Mouse (Mus musculus) frontal cortex, postnatal 14 days (tissue): ENCODE results near the gene B3gnt7.
"Not testable (repeated sequence)": the region's sequence is repeated elsewhere in the genome, so short reads cannot be mapped to it uniquely, and the experiment has no call there.

ENCODE experiments used
- DNase-seq, 2 experiments: peaks; one replicate each; pipeline ENCODE4 v3.0.0; 2022; ENCODE audit warnings: low spot score in 2 of 2

The B3gnt7 gene

DNA sequence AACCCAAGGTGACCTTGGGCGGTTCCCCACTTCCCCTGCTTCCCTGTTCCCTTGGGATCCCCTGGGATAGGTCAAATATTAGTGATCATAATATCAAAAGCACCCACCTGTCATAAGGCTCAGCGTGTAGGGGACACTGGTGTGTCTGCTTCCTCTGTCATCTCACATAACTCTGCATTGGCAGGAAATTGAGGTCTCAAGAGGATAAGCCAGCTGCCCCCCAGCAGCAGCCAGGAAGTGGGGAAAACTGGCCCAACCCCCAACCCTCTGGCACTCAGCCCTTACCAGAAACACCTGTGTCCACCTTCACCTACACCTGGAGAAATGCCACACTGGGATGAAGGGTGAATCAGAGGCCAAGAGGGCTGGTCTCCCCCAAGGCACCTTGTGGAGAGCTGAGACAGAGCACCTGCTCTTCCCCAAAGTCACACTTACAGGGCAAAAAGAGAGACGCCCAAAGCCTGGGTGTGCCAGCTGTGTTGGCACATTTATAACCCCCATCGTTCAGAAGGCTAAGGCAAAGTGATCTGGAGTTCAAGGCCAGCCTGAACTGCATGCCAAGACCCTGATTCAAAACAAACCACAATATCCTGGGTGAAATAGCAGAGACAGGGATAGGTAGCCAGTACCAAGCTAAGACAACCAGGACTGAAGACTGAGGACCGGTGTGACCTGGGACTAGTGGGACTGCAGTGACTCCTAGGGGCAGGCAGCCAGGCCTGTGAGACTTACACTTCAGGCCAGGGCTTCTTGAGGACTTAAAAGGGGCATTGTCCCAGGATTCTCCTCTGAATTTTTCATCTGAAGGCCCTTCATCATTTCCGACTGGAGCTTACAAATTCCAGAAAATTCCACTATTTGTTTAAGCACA, 1.2 kb upstream of the B3gnt7 start:
- no peak for DNase-seq

DNA sequence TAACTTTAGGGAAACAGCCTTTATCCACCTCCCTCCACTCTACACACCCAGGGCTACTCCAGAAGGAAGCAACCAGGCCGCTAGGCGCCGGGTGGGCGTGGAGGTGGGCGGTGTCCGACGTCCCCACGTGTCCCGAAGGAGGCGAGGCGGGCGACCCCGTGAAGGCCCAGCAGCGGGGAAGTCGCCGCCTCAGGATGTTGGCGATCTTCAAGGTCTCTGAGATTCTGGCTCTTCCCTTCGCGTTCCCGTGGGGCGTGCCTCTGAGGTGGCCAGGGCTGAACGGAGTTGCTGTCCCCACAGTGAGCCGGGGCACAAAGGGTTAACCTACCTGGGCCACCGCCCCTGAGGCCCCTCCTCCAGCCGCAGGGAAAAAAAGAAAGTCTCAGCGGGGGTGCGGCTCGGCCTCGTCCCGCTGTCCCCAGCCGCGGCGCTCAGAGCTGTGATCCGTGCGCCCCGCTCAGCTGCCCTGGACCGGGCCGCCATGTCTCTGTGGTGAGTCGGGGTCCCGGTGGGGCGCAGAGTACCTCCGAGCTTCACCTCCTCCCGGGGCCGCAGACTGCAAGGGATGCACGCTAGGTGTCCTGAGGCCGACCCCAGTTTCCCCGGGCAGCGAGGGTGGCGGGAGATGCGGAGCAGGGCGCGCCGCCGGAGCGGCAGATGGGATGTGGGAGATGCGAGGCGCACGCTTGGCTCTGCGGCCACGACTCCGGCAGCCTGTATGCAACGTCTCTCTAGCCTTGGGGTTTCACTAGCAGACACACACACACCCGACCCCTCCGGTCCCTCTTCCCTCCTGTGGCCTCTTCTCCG, 636 bp downstream of the B3gnt7 start:
- DNase-seq, result peak in 1 of 2 experiments; percentile 46

DNA sequence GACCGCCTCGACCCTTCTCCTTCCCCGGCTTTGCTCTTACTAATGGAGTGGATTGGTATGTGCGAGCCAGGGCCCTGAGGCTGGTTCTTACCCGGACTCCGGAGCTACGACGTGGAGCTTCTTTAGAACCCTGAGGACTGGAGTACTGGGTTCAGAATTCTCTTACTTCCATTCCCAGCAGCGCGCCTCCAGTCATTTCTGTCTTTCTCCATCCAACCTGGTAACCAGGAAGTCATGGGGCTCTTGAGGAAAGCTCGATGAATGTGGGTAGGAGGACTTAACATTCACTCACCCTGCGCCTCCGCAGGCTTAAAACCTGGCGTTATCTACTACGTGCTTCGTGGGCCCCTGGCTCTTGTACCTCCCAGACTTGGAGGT, 1.2 kb downstream of the B3gnt7 start:
- DNase-seq, result no peak

- no peak for DNase-seq
These were observed 4.1 kb downstream of the B3gnt7 start for GRCm38 (mm10) chr1:86306686-86307085.

DNA sequence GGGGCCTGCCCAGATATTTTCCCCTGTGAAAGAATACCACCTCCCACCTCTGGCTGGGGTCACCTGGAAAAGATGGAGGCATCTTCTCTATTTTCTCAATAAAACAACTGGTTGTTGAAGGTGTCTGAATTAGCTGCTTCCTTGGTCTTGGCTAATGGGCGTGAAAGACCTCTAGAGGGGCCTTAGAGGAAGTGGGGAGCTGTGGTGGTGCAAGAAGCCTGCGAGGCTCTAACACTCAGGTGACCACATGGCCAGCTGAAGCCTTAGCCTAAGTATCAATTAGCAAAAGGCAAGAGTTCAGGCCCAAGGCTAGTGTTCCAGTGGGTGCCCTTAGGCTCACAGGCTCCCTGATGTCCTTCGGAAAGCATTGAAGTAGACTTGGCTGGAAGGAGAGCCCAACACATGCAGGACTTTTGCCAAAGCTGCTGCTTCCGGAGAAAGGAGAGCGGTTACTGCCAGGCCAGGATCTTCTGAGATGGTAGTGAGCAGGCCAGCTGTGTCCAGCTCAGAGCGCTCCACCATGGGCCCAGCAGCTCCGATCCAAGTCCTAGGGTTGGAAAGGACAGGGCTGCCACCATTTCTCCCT, 4.6 kb downstream of the B3gnt7 start:
- no peak for DNase-seq

DNA sequence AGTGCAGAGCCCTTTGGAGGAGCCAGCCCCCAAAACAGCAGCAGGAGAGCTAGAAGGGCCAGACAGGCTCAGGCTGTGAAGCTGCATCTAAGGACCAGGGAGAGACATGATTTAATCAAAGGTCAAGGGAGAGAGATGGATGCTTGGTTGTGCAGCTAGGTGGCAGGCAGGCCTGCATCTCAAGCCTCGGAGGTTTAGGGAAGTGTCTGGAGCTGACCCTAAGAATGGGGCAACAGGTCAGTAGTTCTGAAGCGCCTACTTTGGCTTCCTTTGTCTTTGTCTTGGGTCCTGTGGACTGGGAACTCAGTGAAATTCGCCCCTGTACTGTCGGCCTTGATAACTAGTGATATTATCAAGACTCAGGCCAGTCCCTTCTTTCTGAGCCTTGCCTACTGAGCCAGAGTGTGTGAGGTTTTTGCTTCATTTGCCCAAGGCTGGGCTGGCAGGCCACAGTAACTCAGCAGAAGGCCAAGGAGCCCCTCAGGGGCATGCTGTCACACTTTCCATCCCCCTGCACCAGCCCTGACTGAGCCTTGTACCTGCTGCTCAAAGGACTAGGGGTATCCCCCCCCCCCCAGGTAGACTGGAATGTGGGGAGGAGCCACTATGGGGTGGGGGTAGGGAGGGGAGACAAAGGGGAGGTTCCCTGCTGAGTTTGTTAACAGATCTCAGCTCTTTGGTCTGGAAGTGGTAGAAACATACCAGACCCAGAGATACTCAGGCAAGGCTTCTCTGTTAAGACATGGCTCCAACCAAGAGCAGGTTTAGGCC, 5.4 kb downstream of the B3gnt7 start:
- DNase-seq, result no peak

- no peak for DNase-seq
These were observed 6.7 kb downstream of the B3gnt7 start for GRCm38 (mm10) chr1:86309270-86309833.

DNA sequence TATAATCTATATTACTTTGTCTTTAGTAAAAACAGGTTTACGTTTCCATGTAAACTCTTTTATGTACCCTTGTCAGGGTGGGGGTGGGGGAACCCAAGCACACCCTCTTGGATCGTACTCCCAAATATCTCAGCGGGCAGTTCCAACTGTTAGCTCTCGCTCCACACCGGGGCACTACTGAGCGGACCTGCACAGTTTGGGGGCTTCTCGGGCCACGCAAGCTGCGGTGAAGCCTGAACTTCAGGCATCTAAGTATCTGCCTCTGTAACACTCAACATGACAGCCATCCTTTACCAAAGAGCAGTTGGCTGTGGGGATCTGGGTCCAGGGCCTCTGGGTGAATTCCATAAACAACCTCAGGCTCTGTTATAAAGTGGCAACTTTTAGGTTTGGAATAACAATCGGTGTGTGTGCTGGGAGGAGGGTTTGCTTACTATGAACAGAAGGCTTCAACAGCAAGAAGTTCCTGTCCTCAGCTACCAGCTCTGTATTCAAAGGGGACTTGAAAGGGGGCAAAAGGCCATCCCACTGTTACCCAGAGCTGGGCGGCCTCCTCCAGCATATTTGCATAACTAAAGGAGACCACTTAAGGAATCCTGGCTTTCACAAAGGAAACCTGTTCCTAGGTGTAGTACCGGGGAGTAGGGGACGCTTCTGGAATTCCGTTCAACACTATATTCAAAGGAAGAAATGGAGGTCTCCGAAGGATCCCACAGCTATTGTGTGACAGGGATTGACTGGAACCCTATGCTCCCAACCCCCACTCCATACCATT, 8.1 kb downstream of the B3gnt7 start:
- DNase-seq, result no peak

- no peak for DNase-seq
These were observed 8.9 kb downstream of the B3gnt7 start for GRCm38 (mm10) chr1:86311467-86312005.

- DNase-seq, result no peak
These were observed 9.6 kb downstream of the B3gnt7 start for GRCm38 (mm10) chr1:86312269-86312668.

GRCm38 (mm10) chr1:86313096-86313771, 10.6 kb downstream of the B3gnt7 start:
- no peak for DNase-seq

DNA sequence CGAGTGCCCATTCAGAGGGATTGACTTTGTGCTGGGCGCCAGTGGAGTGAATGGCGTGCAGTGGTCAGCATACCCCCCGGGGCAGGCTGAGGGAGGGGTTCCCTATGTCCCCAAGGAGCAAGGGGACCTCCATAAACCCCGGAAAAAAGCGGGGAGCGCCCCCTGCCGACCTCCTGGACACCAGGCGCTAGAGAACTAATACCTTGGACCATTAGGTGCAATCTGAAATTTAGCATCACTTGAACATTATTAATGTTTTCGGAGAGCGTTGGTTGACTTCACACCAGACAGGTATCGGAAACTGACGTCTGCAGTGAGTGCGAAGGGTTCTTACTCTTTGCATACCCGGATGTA, 11.1 kb downstream of the B3gnt7 start:
- DNase-seq, result no peak

DNA sequence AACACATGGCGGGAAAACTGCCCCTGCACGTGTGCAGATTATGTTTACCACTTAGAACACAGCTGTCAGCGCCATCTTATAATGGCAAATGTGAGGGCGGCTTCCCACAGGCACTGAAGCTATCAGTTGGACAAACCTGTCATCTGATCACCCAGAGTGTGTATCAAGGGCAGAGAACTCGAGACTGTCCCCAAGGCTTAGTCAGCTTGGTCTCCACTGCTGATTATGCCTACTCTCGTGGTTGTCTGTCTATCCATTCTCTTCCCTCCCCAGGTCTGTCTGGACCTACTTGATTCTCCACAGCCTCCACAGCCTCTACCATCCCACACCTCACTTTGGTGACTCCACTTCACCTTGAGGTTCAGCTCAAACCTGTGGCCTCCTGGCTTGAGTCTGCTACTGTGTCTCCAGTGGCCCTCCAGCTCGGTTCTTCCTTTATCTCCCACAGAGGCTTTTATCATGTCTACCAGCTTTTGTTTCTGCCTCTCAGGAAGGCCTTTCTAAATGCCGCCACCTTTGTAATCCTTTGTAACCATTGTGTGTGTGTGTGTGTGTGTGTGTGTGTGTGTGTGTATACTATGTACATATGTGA, 18.3 kb downstream of the B3gnt7 start:
- no peak for DNase-seq

GRCm38 (mm10) chr1:86336330-86336729, 33.7 kb downstream of the B3gnt7 start:
- DNase-seq, result no peak

DNA sequence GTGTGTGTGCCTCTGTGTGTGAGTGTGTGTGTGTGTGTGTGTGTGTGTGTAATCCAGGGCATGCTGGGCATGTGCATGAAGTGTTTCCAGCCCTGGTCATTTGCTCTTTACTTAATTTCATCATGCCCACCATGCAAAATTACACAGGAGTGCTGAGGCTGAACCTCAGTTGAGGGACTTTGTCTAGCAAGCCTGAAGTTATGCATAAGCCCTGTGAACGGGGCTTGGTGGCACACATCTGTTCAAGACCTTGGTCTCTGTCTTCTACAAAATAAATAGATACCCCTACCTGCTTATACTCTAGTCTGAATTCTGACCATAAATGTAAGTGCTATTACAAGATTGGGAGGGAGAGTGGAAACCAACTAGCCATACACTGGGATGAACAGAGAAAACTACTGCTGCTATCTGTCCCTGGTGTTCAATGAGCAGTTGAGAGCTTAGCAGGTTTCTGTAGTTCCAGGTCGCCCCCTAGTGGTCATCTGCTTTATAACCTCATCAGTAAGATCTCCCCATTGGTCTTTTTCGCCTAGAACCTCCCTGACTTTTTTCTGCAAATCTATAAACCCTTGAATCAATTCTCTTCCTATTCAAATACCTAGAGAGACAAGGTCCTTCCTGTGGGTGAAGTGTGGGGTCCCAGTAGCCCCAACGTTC, 36.7 kb downstream of the B3gnt7 start:
- peak; percentile 38 to 83 for DNase-seq

DNA sequence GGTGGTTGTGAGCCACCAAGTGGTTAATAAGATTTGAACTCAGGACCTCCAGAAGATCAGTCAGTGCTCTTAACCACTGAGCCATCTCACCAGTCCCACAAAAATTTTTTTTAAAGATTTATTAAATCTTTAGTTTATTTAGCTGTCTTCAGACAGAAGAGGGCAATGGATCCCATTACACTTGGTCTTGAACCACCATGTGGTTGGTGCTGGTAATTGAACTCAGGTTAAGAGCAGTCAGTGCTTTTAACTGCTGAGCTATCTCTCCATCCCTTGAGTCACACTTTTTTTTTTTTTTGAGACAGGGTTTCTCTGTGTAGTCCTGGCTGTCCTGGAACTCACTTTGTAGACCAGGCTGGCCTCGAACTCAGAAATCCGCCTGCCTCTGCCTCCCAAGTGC, 38.5 kb downstream of the B3gnt7 start:
- not testable (repeated sequence) for DNase-seq

DNA sequence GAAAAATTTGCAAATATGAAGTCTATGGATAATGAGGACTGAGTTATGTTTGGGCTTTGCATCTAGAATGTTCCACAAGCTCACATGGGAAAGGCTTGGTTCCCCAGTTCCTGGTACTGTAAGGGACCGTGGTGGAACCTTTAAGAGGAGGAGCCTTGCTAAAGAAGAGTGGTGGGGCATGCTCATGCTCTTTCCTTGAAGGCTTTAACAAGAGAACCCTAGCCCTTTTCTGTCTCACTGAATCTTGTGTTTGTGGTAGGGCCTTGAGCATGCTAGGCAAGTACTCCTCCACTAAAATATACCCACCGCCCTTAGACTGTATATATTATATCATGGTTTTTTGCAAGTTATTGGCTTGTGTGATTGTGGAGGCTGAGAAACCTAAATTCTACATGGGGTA, 39.7 kb downstream of the B3gnt7 start:
- no peak for DNase-seq

DNA sequence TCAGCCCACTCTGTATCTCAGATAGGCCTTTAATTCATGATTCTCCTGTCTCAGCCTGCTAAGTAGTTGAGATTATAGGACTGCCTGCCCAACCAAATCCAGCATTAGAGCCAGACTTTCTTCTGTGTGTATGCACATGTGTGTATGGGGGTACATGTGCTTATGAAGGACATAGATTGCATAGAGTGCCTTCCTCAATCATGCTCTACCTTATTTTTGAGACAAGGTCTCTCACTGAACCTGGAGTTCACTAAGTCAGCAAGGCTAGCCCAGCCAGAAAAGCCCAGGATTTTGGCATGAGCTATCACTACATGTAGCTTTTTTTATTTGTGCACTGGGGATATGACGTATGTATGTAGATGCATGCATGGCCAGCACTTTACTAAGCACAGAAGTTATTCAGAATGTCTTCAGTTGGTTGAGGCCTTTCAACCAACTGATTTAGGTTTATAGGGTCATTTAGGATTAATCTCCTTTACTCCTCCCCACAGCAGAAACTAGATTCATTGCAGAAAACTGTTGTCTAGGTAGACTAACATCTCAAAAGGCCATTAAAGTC, 40.5 kb downstream of the B3gnt7 start:
- no peak for DNase-seq
